Mouse (Mus musculus) testis, adult 2 months (tissue): ENCODE data around the gene Zfp382.
"Not testable (repeated sequence)": the region's sequence is repeated elsewhere in the genome, so short reads cannot be mapped to it uniquely, and the experiment has no call there.

ENCODE experiments used
- CTCF ChIP-seq: fragments of 200-500 bp; IDR thresholded peaks from 2 replicates; pipeline ENCODE4 v1.5.1; 2012; ENCODE audit warnings: low read depth, mild to moderate bottlenecking, inconsistent platforms, low read length, moderate library complexity; ENCODE audit not compliant: control insufficient read depth, insufficient read depth, insufficient replicate concordance
- POLR2A ChIP-seq: fragments of 200-500 bp; IDR thresholded peaks from 2 replicates; pipeline ENCODE4 v1.6.1; 2012; ENCODE audit warnings: low read depth, mild to moderate bottlenecking, inconsistent platforms, low read length, moderate library complexity; ENCODE audit not compliant: control insufficient read depth

- not testable (repeated sequence) for TF ChIP-seq CTCF, POLR2A
Observed at GRCm38 (mm10) chr7:30183189-30183588, 61.4 kb downstream of the Zfp382 start.
